ENCODE assay signal across 13 mouse cellular contexts in genomic region chr4:65699743-65700361, GRCm38 (mm10).
A peak's percentile ranks its signal among the peaks of the same experiment; 100 is the strongest.
DNase-seq lines count a peak whose midpoint lies in the region; ATAC-seq lines count a peak whose summit lies in the region.
"Had no signal": no experiment of that assay in that cellular context is flagged by ENCODE, and none has a peak within 500 bp of the region (broad histone marks: within the 10 kb centered on the region; RNA-seq: fewer than 3 reads in every experiment).

No protein-coding gene starts in this region.

- peak overlapping the region; percentile 23; the same call in 1 of the 2 replicates for H3K4me2 ChIP-seq in forebrain, embryonic 15.5 days (replicated peaks)
- peak overlapping the region; percentile 14; the same call in 1 of the 2 replicates for H3K4me2 ChIP-seq in hindbrain, embryonic 16.5 days (ENCODE audit: low read length)
- H3K4me2 ChIP-seq in neural tube, embryonic 14.5 days (ENCODE audit: low read depth, low read length) = no peak overlapping the region
- H3K4me2 ChIP-seq: heart, embryonic 11.5 days; lung, embryonic 15.5 days; stomach, embryonic 15.5 days had no signal

- H3K27me3 ChIP-seq in forebrain, embryonic 15.5 days = no peaks in the 10 kb centered on the region
- no peaks in the 10 kb centered on the region for H3K27me3 ChIP-seq in hindbrain, embryonic 16.5 days (replicated peaks; ENCODE audit: control insufficient read depth, insufficient read depth, low read length)
- no peaks in the 10 kb centered on the region for H3K27me3 ChIP-seq in neural tube, embryonic 14.5 days (ENCODE audit: control insufficient read depth, insufficient read depth, low read length)
- H3K27me3 ChIP-seq: CH12.LX; lung, embryonic 15.5 days; stomach, embryonic 15.5 days had no signal

- H3K4me1 ChIP-seq in forebrain, embryonic 15.5 days = peaks cover 7% of the 10 kb centered on the region
- H3K4me1 ChIP-seq in hindbrain, embryonic 16.5 days (ENCODE audit: control insufficient read depth, insufficient read depth, low read depth, low read length) = peaks cover 2% of the 10 kb centered on the region; the same call in 1 of the 2 replicates
- H3K4me1 ChIP-seq in neural tube, embryonic 14.5 days (ENCODE audit: control insufficient read depth, insufficient read depth, low read length) = peaks cover 7% of the 10 kb centered on the region; the same call in 1 of the 2 replicates
- H3K4me1 ChIP-seq: lung, embryonic 15.5 days; stomach, embryonic 15.5 days had no signal

- H3K4me3 ChIP-seq in forebrain, embryonic 15.5 days = no peak overlapping the region
- no peak overlapping the region for H3K4me3 ChIP-seq in hindbrain, embryonic 16.5 days (ENCODE audit: low read length)
- no peak overlapping the region for H3K4me3 ChIP-seq in neural tube, embryonic 14.5 days (ENCODE audit: low read depth, low read length)
- H3K4me3 ChIP-seq: lung, embryonic 15.5 days; stomach, embryonic 15.5 days had no signal

- ATAC-seq in forebrain, embryonic 15.5 days (replicated peaks) = peak; percentile 96
- ATAC-seq in hindbrain, embryonic 16.5 days = peak; percentile 93
- ATAC-seq in neural tube, embryonic 14.5 days (ENCODE audit: low read depth) = peak; percentile 92

- 17% methylated on average over 8 of the region's 8 CpGs for WGBS in forebrain, embryonic 15.5 days
- WGBS in hindbrain, embryonic 16.5 days = 26% methylated on average over 8 of the region's 8 CpGs
- 24% methylated on average over 8 of the region's 8 CpGs for WGBS in neural tube, embryonic 14.5 days

- H3K27ac ChIP-seq in forebrain, embryonic 15.5 days (replicated peaks) = no peak overlapping the region
- peak overlapping the region; percentile 31; the same call in 1 of the 2 replicates for H3K27ac ChIP-seq in hindbrain, embryonic 16.5 days (ENCODE audit: low read depth, low read length)
- H3K27ac ChIP-seq in neural tube, embryonic 14.5 days (ENCODE audit: low read depth, low read length) = peak overlapping the region; percentile 2
- H3K27ac ChIP-seq: lung, embryonic 15.5 days; stomach, embryonic 15.5 days had no signal

- no peaks in the 10 kb centered on the region for H3K36me3 ChIP-seq in forebrain, embryonic 15.5 days
- no peaks in the 10 kb centered on the region for H3K36me3 ChIP-seq in hindbrain, embryonic 16.5 days (ENCODE audit: control insufficient read depth, insufficient read depth, low read length)
- H3K36me3 ChIP-seq in neural tube, embryonic 14.5 days (ENCODE audit: control insufficient read depth, insufficient read depth, low read length) = no peaks in the 10 kb centered on the region
- H3K36me3 ChIP-seq: lung, embryonic 15.5 days; stomach, embryonic 15.5 days had no signal

- no peak overlapping the region for H3K9ac ChIP-seq in forebrain, embryonic 15.5 days (replicated peaks)
- no peak overlapping the region for H3K9ac ChIP-seq in hindbrain, embryonic 16.5 days (ENCODE audit: low read depth, low read length)
- no peak overlapping the region for H3K9ac ChIP-seq in neural tube, embryonic 14.5 days (replicated peaks; ENCODE audit: low read depth, low read length)
- H3K9ac ChIP-seq: lung, embryonic 15.5 days; stomach, embryonic 15.5 days had no signal

- DNase-seq in layer of hippocampus, adult 8-10 months (ENCODE audit: low spot score in 2 of 2) = peak; percentile 9 to 35
- DNase-seq in layer of hippocampus, postnatal 36 days = no peak
- no peak for DNase-seq in cerebellum, adult 11-12 months
- DNase-seq in gastrocnemius, postnatal 4 days (ENCODE audit: low spot score in 2 of 2) = no peak
- DNase-seq in adrenal gland, adult 18-20 months (ENCODE audit: low spot score in 2 of 2) = no peak
- DNase-seq: cerebellum, adult 9-11 months had no signal

- no peaks in the 10 kb centered on the region for H3K9me3 ChIP-seq in forebrain, embryonic 15.5 days
- H3K9me3 ChIP-seq in hindbrain, embryonic 16.5 days (ENCODE audit: control insufficient read depth, low read length) = no peaks in the 10 kb centered on the region
- H3K9me3 ChIP-seq in neural tube, embryonic 14.5 days (ENCODE audit: control insufficient read depth, low read length) = no peaks in the 10 kb centered on the region
- H3K9me3 ChIP-seq: lung, embryonic 15.5 days; stomach, embryonic 15.5 days had no signal

Comparison
In these comparisons a context has a peak if more than half of its experiments do, and no peak if none do; other contexts are left out.
1. DNase-seq: peak in layer of hippocampus, adult 8-10 months (2 of 2); none in layer of hippocampus, postnatal 36 days (0 of 2), cerebellum, adult 11-12 months (single experiment), gastrocnemius, postnatal 4 days (0 of 2) and adrenal gland, adult 18-20 months (0 of 2).
2. Peak in every context shown above with its lines, with median percentiles within 50 percentile points of each other: ATAC-seq.